Comparison of ENCODE assay signal across 15 mouse cellular contexts in the genomic region with DNA sequence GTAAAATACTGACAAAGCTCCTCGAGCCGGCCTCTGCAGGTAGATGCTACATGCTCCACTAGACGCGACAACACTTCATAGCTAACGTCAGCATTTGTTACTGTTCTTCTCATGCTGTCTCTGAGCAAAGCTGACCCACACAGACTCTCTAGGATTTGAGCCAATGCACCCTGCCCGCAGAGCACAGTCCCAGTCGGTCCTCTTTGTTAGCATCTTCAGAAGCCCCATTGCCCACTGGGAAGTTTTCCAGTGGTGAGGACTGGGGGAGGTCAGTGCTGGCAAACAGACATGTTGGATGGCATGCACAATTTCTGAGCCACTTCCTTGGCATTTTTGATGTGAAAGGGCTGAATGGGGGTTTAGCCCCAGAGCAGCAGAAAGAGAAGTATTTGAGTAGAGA. TPM values are rescaled to one million over a fixed set of nuclear protein-coding genes. Genes with fewer than 3 reads are reported as not detected.
A peak's percentile ranks its signal among the peaks of the same experiment; 100 is the strongest.
DNase-seq lines count a peak whose midpoint lies in the region; ATAC-seq and TF ChIP-seq lines count a peak whose summit lies in the region.
"Had no signal": no experiment of that assay in that cellular context is flagged by ENCODE, and none has a peak within 500 bp of the region (broad histone marks: within the 10 kb centered on the region; RNA-seq: fewer than 3 reads in every experiment).

No protein-coding gene starts in this region.

- 76% methylated on average over 7 of the region's 7 CpGs for WGBS in kidney, embryonic 15.5 days
- WGBS in midbrain, postnatal 0 days: 75% methylated on average over 7 of the region's 7 CpGs
- 96% methylated on average over 7 of the region's 7 CpGs for WGBS in midbrain, embryonic 11.5 days
- 82% methylated on average over 7 of the region's 7 CpGs for WGBS in neural tube, embryonic 15.5 days

- DNase-seq in cerebellum, adult 9-11 months: peak; percentile 35
- DNase-seq in cerebellum, adult 8-10 months: no peak
- peak; percentile 31 for DNase-seq in kidney, adult 18-20 months
- DNase-seq in midbrain, postnatal 0 days (ENCODE audit: low spot score): peak; percentile 76
- DNase-seq in midbrain, embryonic 11.5 days (ENCODE audit: low spot score, missing footprints): no peak
- peak; percentile 41 to 75 for DNase-seq in layer of hippocampus, postnatal 14 days (ENCODE audit: low spot score in 2 of 2)
- DNase-seq: adrenal gland, adult 2 months; gastrocnemius, postnatal 10 days; lung, adult 2 months; retina, postnatal 1 day; thymus, postnatal 4 days had no signal

- H3K9me3 ChIP-seq in kidney, embryonic 15.5 days (replicated peaks): no peaks in the 10 kb centered on the region
- no peaks in the 10 kb centered on the region for H3K9me3 ChIP-seq in midbrain, postnatal 0 days (ENCODE audit: low read length)
- H3K9me3 ChIP-seq in midbrain, embryonic 11.5 days (ENCODE audit: control insufficient read depth, low read length): no peaks in the 10 kb centered on the region
- H3K9me3 ChIP-seq in neural tube, embryonic 15.5 days (replicated peaks): no peaks in the 10 kb centered on the region
- H3K9me3 ChIP-seq: embryonic facial prominence, embryonic 13.5 days; forebrain, embryonic 10.5 days had no signal

- no peaks in the 10 kb centered on the region for H3K27me3 ChIP-seq in kidney, embryonic 15.5 days
- H3K27me3 ChIP-seq in midbrain, postnatal 0 days (ENCODE audit: insufficient read depth, low read length): no peaks in the 10 kb centered on the region
- no peaks in the 10 kb centered on the region for H3K27me3 ChIP-seq in midbrain, embryonic 11.5 days (ENCODE audit: control insufficient read depth, insufficient read depth, low read length)
- no peaks in the 10 kb centered on the region for H3K27me3 ChIP-seq in neural tube, embryonic 15.5 days (replicated peaks)
- H3K27me3 ChIP-seq: embryonic facial prominence, embryonic 13.5 days had no signal

- H3K4me3 ChIP-seq in kidney, embryonic 15.5 days (replicated peaks): no peak overlapping the region
- H3K4me3 ChIP-seq in midbrain, postnatal 0 days (ENCODE audit: low read depth, low read length): no peak overlapping the region
- no peak overlapping the region for H3K4me3 ChIP-seq in midbrain, embryonic 11.5 days (ENCODE audit: low read depth, low read length)
- no peak overlapping the region for H3K4me3 ChIP-seq in neural tube, embryonic 15.5 days (replicated peaks)
- H3K4me3 ChIP-seq: embryonic facial prominence, embryonic 13.5 days; forebrain, embryonic 10.5 days had no signal

- no peak overlapping the region for H3K4me2 ChIP-seq in kidney, embryonic 15.5 days
- H3K4me2 ChIP-seq in midbrain, postnatal 0 days (ENCODE audit: low read depth, low read length, poor library complexity, severe bottlenecking): no peak overlapping the region
- no peak overlapping the region for H3K4me2 ChIP-seq in midbrain, embryonic 11.5 days
- H3K4me2 ChIP-seq in neural tube, embryonic 15.5 days: no peak overlapping the region
- H3K4me2 ChIP-seq: embryonic facial prominence, embryonic 13.5 days had no signal

- no peak for TF ChIP-seq CTCF in midbrain, postnatal 0 days (IDR thresholded peaks at IDR 0.05)

- H3K9ac ChIP-seq in kidney, embryonic 15.5 days: no peak overlapping the region
- no peak overlapping the region for H3K9ac ChIP-seq in midbrain, postnatal 0 days (replicated peaks; ENCODE audit: low read length, poor library complexity, severe bottlenecking)
- no peak overlapping the region for H3K9ac ChIP-seq in midbrain, embryonic 11.5 days (ENCODE audit: low read length)
- H3K9ac ChIP-seq in neural tube, embryonic 15.5 days (replicated peaks): no peak overlapping the region
- H3K9ac ChIP-seq: embryonic facial prominence, embryonic 13.5 days had no signal

- ATAC-seq in kidney, embryonic 15.5 days (replicated peaks; ENCODE audit: low FRiP score): no peak
- ATAC-seq in midbrain, postnatal 0 days (ENCODE audit: low FRiP score): peak; percentile 49; the same call in 1 of the 2 replicates
- no peak for ATAC-seq in midbrain, embryonic 11.5 days (ENCODE audit: low FRiP score)
- no peak for ATAC-seq in neural tube, embryonic 15.5 days (ENCODE audit: low FRiP score)

- H3K36me3 ChIP-seq in kidney, embryonic 15.5 days: no peaks in the 10 kb centered on the region
- no peaks in the 10 kb centered on the region for H3K36me3 ChIP-seq in midbrain, postnatal 0 days (ENCODE audit: insufficient read depth, low read length)
- no peaks in the 10 kb centered on the region for H3K36me3 ChIP-seq in midbrain, embryonic 11.5 days (ENCODE audit: control insufficient read depth, insufficient read depth, low read length)
- H3K36me3 ChIP-seq in neural tube, embryonic 15.5 days: no peaks in the 10 kb centered on the region
- H3K36me3 ChIP-seq: embryonic facial prominence, embryonic 13.5 days; forebrain, embryonic 10.5 days had no signal

- no peak overlapping the region for H3K27ac ChIP-seq in kidney, embryonic 15.5 days
- no peak overlapping the region for H3K27ac ChIP-seq in midbrain, postnatal 0 days (ENCODE audit: low read depth, low read length)
- H3K27ac ChIP-seq in midbrain, embryonic 11.5 days (ENCODE audit: low read depth, low read length): no peak overlapping the region
- no peak overlapping the region for H3K27ac ChIP-seq in neural tube, embryonic 15.5 days (replicated peaks)
- H3K27ac ChIP-seq: embryonic facial prominence, embryonic 13.5 days; forebrain, embryonic 10.5 days had no signal

- H3K4me1 ChIP-seq in kidney, embryonic 15.5 days: peaks cover 10% of the 10 kb centered on the region; the same call in 1 of the 2 replicates
- no peaks in the 10 kb centered on the region for H3K4me1 ChIP-seq in midbrain, postnatal 0 days (ENCODE audit: insufficient read depth, low read length)
- H3K4me1 ChIP-seq in midbrain, embryonic 11.5 days (ENCODE audit: control insufficient read depth, insufficient read depth, low read length): no peaks in the 10 kb centered on the region
- H3K4me1 ChIP-seq in neural tube, embryonic 15.5 days: no peaks in the 10 kb centered on the region
- H3K4me1 ChIP-seq: embryonic facial prominence, embryonic 13.5 days had no signal

RNA-seq across cellular contexts. Expression of a gene that starts 8.0 kb away (rescaled TPM):
- polyA plus RNA-seq in kidney, embryonic 15.5 days (2015; fragmentation: Nextera tagmentation; extraction: Ambion mirVana): 17.3 and 18.6 TPM in 2 replicates
- total RNA-seq in midbrain, postnatal 0 days (2014; rRNA removed): 13.4 and 16.7 TPM in 2 replicates
- 11.5 and 12.6 TPM in 2 replicates for polyA plus RNA-seq in midbrain, postnatal 0 days (2015; fragmentation: Nextera tagmentation; extraction: Ambion mirVana)
- 14.0 and 15.1 TPM in 2 replicates for polyA plus RNA-seq in midbrain, embryonic 11.5 days (2014; fragmentation: Nextera tagmentation; extraction: Ambion mirVana)
- total RNA-seq in layer of hippocampus, postnatal 14 days (2021): 10 to 100 TPM; 27.6 to 28.6 TPM
- 18.7 and 19.5 TPM in 2 replicates for polyA plus RNA-seq in neural tube, embryonic 15.5 days (2015; fragmentation: Nextera tagmentation; extraction: Ambion mirVana)

Comparison
In these comparisons a context has a peak if more than half of its experiments do, and no peak if none do; other contexts are left out.
1. DNase-seq: peak in cerebellum, adult 9-11 months (single experiment), kidney, adult 18-20 months (single experiment), midbrain, postnatal 0 days (single experiment) and layer of hippocampus, postnatal 14 days (2 of 2); none in cerebellum, adult 8-10 months (single experiment) and midbrain, embryonic 11.5 days (single experiment).